Mouse (Mus musculus): ENCODE data around the gene Adora1. TPM values are rescaled to one million over a fixed set of nuclear protein-coding genes. Genes with fewer than 3 reads are reported as not detected.
A peak's percentile ranks its signal among the peaks of the same experiment; 100 is the strongest.

Gene Adora1
- total RNA-seq, 2 experiments from 2014 or later: 167 to 172 TPM

DNA sequence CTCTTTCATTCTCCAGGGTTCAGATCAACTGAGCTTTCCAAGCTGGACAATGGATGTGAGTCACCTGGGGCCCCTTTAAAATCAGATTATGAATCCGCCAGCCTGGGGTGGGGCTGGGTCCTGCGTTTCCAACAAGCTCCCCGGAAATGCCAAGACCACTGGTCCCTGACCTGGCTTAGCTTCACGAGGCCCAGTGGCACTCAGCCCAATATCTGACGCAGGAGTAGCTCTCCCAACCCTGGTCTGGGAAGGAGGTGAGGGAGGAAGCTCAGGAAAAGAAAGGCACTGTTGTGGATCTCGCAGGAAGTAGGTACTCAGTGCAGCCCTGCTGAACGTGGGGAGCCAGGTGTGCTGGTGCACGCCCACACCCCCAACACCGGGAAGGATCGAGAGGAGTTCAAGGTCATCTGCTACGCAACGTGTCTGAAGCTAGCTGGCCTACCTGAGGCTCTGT is 18.2 kb downstream of the Adora1 start:
- DNase-seq (ENCODE audit: low spot score in 2 of 2): no peak

DNA sequence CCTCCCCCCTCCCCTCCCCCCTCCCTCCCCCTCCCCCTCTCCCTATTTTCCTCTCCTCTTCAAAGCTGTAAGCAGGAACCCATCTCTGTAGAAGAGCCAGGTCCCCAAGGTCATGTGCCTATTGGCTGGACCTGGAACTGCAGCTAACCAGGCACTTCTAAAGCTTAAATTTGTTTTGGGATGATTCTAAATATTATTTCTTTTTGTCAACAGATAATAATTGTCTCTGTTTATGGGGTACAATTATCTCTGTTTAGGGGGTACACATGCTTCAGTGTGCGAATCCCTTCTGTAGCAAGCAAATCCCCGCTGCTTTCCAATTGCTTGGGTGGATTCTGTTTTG is 18.6 kb downstream of the Adora1 start:
- no peak for DNase-seq (ENCODE audit: low spot score in 2 of 2)

DNA sequence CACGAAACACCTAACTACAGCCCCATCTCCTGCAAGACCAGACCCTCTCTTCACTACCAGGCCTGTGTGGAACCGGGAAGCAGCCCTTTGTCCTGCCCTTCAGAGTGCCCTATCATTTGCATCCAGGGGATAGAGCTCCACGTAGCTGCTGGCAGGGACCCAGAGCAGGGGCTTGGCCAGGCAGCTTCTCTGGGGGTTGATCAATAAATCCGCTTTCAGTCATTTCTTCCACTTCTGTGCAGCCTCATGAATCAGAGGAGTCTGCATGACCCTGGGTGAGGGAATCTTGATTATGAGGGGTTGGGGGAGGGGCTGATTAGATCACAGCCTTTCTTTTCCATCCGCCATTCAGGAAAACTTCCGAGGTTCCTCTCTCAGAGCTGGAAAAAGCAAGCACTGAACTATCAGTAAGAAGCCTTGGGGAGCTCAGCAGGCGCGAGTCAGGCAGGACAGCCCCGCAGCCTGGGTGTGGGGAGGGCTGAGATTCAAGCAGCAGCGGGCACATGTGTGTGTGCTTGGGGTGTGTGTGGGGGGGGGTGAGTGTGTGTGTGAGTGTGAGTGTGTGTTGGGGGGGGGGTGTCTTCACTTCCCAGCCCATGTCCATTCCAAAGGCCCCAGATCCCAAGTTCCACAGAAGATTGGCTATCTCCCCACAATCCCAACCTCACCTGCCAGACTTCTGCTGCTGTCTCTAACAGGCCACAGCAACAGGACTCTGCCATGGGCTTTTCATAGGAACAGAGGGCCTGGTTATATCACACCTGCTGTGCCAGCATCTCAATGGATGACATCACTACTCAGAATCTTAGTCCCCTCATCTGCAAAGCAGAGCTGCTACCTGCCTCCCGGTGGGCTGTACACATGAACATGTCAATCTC is 19.2 kb downstream of the Adora1 start:
- no peak for DNase-seq (ENCODE audit: low spot score in 2 of 2)

DNA sequence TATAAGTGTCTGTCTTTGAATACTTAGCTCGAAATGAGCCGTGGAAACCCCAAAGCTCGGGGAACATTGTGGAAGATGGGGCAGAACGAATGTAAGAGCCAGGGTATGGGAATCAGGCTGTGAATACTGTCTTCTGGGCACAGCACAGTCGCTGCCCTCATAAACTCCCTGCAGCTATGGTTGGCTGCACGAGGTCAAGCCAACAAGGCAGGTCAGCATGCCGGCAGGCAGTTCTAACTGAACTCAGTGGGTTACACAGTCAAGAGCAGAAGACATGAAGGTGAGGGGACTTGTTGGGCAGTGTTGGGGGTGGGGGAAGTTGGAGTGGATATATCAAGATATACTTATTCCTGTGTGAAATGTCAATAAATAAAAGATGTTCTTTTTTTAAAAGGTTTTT is 20.2 kb downstream of the Adora1 start:
- DNase-seq (ENCODE audit: low spot score in 2 of 2): no peak

DNA sequence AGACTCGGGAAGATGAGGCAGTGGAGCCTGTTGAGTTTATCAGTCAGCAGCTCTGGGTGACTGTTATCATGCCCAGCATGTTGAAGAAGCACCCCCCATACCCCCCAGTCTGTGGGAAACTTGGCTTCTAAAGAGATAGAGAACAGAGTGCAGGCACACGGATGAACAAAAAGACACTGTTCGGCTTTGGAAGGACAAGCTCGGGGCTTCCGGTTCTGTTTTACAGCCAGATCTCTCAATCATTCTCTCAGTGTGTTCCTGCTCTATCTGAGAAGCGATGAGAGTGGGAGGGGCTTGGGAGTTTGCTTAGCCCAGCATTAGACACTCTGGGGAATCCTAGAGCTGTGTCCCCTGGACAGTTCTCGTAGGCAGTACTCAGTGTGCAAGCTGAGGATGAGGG is 21.8 kb downstream of the Adora1 start:
- DNase-seq (ENCODE audit: low spot score in 2 of 2): no peak

DNA sequence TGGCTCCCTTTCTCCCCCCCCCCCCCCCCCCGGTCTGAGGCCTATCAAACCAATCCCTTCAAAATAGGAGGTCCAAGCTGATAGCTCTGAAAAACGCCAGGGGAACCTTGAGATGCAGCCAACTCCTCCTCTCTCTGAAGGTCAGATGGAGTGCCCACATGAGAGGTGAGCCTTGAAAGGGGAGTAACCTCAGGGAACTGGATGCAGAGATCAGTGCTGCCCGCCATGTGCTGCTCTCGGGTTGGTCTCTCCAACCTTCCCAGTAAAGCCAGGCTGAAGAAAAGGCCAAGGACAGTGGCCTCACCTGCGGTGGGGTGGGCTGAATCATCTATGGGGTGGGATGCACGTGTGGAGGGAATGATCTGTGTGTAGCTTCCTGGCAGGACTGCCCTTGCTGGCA is 22.9 kb downstream of the Adora1 start:
- DNase-seq (ENCODE audit: low spot score in 2 of 2): no peak

DNA sequence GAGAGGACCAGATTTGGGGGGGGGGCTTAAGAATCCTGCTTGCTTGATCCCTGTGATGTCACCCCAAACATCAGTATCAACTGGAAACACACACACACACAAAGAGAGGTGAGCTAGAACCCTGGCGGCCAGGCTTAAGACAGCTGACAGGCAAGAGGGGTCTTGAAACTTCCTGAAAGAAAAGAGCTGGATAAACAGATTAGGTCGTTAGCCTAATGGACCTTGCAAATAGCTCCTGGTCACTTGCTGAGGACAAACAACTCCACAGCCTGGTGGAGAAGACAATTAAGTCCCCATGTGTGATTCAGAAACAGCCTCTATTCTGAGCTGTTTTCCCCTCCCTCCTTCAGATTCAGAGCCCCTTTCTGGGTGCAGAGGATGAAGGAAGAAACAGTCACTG is 23.6 kb downstream of the Adora1 start:
- no peak for DNase-seq (ENCODE audit: low spot score in 2 of 2)

DNA sequence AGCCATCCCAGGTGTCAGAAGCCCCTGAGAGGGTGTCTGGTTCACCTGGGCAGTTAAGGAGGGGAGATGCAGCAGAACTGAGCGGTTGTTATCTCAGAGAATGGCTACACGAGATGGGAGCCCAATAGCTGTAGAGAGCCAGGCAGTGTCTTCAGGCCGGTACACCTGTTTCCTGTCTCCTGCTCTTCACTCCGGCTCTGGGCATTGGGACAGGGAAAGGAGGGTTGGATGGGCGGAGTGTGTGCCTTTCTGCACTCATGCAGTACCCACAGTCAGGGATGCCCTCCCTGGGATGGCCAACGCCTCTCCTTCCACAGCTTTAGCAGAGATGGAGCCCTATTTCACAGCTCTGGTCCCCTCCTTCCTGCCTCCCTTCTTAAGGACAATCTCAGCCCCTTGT is 24.2 kb downstream of the Adora1 start:
- no peak for DNase-seq (ENCODE audit: low spot score in 2 of 2)

DNA sequence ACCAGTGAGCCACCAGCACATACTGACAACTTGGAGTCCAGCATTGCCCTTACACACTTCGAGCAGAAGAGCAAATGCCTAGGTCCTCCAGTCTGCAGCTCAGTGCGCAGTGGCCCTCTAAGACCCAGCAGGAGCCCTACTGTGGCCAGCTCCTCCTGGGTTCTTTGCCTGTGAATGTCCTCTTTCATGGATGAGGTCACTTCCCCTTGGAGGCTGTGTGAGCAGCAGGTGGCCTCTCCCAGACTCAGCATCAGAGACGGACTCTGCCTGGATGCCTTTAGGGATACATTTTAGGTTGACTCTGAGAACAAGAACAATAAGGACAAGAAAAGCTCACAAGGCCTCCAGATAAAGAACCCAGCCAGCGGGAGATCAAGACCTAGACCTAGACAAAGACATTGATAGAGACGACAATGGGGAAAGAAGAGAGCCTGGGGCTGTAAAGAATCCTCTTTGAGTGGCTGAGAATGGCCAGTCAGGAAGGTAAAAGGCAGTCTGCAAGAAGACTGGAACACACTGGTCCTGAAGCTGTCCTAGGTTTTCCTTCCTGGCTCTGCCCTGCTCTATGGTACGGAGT is 25.0 kb downstream of the Adora1 start:
- DNase-seq (ENCODE audit: low spot score in 2 of 2): no peak

DNA sequence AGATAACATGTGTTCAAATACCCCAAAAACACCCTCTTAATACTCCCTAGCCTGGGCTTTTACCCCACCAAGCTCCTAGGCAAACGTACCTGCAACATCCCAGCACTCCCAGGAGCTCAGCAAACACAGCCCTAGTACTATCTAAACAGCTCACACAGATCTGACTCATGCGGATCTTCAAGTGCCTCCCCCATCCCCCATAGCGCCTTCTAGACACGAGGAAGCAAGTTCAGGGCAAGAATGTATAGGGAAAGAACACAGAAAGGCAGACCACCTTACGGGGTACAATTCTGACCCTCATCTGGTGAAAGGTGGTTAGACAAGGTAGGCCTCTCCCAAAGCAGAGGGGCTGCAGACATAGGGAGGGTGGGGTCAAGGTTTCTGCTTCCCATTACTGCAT is 29.1 kb downstream of the Adora1 start:
- DNase-seq (ENCODE audit: low spot score in 2 of 2): no peak

DNA sequence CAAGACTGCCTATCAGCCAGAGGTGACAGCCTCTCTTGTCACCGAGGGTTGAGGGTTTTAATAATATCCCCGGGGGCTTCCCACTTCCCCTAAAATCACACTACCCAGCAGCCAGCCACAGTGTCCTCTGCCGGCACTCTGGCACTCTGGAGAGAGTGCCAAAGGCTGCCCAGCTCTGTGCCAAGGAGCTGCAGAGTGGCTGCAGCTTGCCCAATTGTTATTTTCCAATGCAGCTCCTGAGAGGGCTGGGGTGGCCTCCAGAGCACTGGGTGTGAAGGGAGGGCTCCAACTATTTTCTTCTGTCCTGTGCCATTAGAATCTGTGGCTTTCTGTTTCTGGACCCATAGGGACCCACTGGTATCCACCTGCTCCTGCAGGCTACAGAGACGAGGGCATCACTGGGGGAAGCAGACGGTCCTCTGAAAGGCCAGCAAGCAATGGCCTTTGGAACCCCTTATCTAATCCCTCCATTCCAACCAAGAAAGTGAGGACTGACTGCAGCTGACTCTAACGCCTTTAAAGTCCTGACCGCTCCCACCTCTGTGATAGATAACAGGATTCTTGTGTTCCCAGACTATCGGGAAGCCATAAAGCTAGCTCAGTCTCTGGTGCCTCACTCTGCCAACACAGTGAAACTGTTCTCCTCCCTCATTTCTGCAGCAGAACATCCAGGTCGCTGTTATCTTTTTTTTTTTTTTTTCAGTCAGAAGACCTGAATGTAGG is 29.8 kb downstream of the Adora1 start:
- DNase-seq (ENCODE audit: low spot score in 2 of 2): no peak

DNA sequence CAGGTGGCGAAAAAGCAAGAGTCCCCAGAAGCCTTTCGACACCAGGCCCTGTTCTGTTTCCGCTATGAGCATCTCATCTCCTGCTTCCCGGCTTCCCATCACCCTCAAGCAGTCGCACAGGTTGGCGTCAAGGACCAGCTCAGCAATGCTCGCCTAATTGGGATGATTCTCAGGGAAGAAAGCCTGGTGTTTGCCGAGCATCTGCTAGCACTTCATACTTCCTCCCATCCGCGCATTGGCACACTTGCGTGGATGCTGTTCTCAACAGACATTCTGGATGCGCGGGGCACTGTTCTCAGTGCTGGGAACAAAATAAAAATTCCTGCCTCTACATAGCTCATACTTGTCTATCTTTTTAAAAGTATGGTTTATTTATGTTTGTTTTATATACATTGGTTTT is 31.0 kb downstream of the Adora1 start:
- DNase-seq (ENCODE audit: low spot score in 2 of 2): peak; percentile 58 to 71

DNA sequence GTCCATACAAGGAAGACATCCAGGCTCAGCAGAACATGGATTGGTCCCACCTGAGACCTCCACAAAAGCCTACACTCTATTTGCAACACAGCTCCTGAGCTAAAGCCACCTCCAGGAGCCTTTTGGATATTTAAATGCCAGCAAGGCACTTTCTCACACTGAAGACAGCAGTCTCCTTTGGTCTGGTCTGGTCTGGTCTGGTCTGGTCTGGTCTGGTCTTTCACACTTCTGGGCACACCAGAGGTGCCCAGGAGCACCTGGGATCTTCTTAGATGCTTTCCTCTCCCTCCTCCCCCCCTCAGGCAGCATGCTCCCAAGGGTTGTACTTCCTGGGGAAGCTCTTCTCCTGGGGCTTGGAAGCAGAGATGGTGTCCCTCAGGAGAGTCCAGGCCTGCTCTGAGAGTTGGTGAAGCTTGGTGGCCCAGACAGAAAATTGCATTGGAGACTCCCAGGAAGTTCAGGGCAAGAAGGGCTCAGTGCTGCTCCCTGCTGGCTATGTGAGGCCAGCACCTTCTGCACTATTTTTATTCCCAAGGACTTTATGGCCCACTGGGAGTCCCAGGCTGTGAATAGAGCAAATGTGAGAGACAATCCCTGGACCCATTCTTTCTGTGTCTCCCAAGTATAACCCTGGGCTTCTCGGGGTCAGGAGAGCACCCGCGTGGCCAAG is 33.3 kb downstream of the Adora1 start:
- DNase-seq (ENCODE audit: low spot score in 2 of 2): peak in 1 of 2 experiments; percentile 64

DNA sequence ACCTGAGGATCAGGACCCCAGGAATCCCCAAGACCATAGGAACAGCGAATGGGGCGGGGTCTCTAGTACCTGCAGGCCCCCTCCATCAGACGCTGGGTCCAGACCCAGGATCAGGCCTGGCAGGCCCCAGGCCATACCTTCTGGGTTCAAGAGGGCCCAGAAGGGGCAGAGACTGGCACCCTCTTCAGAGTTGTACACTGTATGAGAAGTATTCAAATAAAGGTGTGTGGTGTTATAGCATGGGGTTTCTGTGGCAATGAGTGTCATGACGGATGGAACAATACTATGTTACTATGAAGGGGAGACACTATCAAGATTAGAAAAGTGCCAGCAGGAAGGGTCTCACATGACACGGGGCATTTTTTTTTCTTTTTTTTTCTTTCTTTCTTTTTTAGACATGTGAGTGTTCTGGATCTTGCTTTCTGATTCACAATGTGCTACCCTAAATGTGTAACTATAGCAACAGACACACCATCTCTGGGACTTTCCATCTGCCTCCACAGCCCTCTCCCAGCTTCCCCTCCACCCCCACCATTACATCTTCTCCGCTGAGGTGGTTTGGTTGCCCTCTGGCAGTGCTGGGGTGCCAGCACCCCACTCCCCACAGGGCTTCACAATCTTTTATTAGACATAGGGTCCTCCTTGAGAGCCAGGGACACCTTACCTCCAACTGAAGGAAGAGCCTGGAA is 34.1 kb downstream of the Adora1 start:
- DNase-seq (ENCODE audit: low spot score in 2 of 2): no peak

DNA sequence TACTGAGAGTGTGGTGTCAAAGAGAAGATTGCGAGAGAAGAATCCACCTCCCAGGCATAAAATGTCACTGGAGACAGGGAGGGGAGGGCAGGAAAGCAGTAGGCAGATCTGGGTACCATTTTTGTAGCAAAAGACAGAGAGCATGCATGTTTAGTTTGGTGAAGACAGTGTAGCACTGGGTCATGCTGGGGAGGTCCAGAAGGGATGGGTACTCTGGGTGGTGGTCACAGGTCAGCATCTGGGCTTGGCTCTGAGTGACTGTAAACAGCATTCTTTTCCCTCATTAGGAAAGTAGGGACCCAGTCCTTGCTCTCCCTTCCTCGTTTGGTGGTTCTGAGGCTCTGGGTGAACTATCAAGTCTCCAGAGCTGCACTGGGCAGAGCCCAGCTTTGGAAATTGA is 34.8 kb downstream of the Adora1 start:
- no peak for DNase-seq (ENCODE audit: low spot score in 2 of 2)

DNA sequence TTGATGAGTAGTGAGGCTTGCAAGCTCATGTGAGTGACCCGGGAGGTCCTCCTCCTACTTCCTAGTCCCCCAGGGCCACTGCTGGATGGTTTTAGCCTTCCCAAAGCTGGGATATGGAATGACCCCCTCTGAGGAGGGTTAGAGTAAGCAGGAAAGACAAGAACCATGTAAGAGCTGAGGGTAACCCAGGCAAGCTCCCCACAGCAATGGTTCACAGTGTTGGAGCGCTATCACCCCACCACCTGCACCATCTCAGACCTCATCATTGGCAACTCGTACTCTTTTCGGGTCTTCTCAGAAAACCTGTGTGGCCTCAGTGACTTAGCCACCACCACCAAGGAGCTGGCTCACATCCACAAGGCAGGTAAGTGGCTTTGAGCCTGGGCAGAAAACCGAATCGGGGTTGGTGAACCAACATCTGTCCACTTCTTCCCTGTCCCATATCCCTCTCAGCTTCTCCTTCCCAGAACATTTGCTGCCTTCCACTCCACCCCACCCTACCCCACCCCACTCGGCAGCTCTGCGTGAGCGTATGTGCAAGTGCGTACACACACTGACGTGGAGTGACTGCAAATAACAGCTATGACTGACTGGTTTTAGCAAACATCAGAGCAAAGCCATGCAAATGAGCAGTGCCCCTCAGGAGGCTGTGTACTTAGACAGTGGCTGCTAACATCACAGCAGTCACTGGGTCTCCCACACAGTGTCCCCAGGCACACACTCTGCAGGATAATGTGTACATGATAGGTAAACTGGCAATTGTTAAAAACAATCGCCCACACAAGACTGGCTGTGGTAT is 36.8 kb downstream of the Adora1 start:
- DNase-seq (ENCODE audit: low spot score in 2 of 2): no peak

DNA sequence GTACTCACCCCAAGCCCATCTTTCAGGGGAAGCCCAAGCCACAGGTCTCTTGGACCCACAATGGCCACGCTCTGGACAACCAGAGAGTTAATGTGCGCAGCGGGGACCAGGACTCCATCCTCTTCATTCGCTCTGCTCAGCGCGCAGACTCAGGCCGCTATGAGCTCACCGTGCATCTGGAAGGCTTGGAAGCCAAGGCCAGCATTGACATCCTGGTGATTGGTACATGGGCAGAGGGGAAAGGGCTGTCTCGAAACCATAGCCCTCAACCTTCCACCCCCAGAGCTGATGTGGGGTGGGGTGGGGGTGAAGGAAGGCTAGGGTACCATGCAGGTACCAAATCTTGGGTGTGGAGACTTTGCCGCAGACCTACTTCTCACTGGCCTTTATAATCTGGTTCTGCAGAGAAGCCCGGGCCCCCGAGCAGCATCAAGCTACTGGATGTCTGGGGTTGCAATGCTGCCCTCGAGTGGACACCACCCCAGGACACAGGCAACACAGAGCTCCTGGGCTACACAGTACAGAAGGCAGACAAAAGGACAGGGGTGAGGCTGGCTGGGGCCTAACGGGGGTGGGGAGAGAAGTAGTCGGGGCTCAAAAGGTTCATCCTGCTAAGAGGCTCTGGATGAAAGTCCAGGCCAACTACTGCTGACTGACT is 37.8 kb downstream of the Adora1 start:
- no peak for DNase-seq (ENCODE audit: low spot score in 2 of 2)

DNA sequence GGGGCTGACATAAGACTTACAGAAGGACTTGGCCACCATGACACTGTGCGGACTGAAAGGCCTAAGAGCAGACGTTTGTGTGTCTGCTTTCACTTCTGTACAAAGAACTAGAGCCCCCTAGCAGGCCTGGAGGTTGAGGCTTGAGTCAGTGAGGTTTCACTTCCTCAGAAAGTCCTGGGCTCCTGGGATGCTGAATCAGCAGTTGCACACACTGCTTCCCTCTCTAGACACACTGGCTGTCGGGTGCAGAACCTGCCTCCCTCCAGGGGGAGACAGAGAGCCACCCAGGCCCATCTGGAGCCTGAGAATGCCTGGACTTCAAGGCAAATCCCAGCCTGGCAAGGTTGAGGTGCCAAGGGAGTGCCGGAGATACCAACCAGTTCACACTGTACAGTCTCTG is 38.8 kb downstream of the Adora1 start:
- peak; percentile 78 to 83 for DNase-seq (ENCODE audit: low spot score in 2 of 2)

DNA sequence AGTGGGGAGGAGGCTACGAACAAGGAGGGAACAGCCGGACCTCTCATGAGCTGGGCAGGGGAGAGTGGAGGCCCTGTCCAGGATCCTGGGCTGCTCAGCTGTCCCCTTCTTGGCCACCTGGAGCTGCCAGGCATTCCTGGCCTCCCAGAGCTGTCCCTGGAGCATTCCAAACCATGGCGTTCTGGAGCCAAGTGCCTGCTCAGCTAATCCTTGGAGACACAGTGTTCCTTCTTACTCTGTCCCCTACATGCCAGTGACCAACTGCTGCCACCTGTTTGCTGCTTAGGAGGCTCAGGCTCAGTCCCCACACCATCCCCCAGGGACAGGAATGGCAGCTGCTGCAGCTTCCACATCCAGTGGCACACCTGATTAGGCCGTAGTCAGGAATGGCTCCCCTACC is 39.3 kb downstream of the Adora1 start:
- peak in 1 of 2 experiments; percentile 56 for DNase-seq (ENCODE audit: low spot score in 2 of 2)

DNA sequence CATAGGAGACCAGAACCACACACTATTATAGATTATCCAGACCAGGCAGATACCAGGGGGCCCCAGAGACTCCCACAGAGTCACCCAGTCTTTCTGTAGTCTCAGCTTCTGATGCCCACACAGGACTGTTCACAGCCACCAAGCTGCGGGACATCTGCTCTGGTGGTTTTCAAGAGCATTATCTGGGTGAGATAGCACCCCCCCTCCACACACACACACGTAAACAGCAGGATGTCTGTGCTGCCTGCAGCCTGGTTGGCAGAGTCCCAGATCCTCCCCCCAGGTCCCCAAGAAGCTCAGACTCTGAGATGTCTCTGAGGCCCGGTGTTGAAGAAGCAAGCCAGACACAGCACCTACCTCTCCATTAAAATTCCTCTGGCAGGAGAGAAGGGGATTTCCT is 39.7 kb downstream of the Adora1 start:
- peak; percentile 58 to 67 for DNase-seq (ENCODE audit: low spot score in 2 of 2)
